Mouse (Mus musculus): ENCODE results near the gene Gm5936. TPM values are rescaled to one million over a fixed set of nuclear protein-coding genes. Genes with fewer than 3 reads are reported as not detected.
"Not testable (repeated sequence)": the region's sequence is repeated elsewhere in the genome, so short reads cannot be mapped to it uniquely, and the experiment has no call there.

Gm5936 gene
- not detected in 2 replicates for polyA plus RNA-seq (2015; fragmentation: Nextera tagmentation; extraction: Ambion mirVana)

GRCm38 (mm10) chrX:74836842-74837522 lies at the start of gene Gm5936:
Gene Gm5936 (plus strand): TSS chrX:74837196.
- WGBS: 54% methylated on average over 3 of the region's 5 CpGs
- not testable (repeated sequence) for H3K4me1 ChIP-seq; ATAC-seq (ENCODE audit: low FRiP score, low read depth); H3K9ac ChIP-seq; H3K9me3 ChIP-seq; H3K27ac ChIP-seq; H3K4me2 ChIP-seq (replicated peaks); H3K4me3 ChIP-seq; H3K36me3 ChIP-seq; H3K27me3 ChIP-seq

GRCm38 (mm10) chrX:74856104-74856503 lies 19.1 kb downstream of the Gm5936 start:
- H3K4me3 ChIP-seq; H3K27me3 ChIP-seq; H3K9me3 ChIP-seq; H3K4me1 ChIP-seq; ATAC-seq (ENCODE audit: low FRiP score, low read depth); H3K9ac ChIP-seq; H3K27ac ChIP-seq; H3K4me2 ChIP-seq (replicated peaks); H3K36me3 ChIP-seq: not testable (repeated sequence)
- WGBS: 87% methylated on average over 12 of the region's 12 CpGs

- ATAC-seq (ENCODE audit: low FRiP score, low read depth); H3K9ac ChIP-seq; H3K9me3 ChIP-seq; H3K4me3 ChIP-seq; H3K27me3 ChIP-seq; H3K4me2 ChIP-seq (replicated peaks); H3K4me1 ChIP-seq; H3K27ac ChIP-seq; H3K36me3 ChIP-seq: not testable (repeated sequence)
- 38% methylated on average over 4 of the region's 6 CpGs for WGBS
Observed at GRCm38 (mm10) chrX:74880123-74880522, 43.1 kb downstream of the Gm5936 start.

Other genes starting within 250 kb of the Gm5936 start
- gene Olfr1325, start 244.5 kb upstream of the Gm5936 start, polyA plus RNA-seq (2015; fragmentation: Nextera tagmentation; extraction: Ambion mirVana): not detected in 2 replicates
- 0.06 TPM in 1 of 2 replicates, not detected in the other for gene Gm5640, start 191.6 kb upstream of the Gm5936 start, polyA plus RNA-seq (2015; fragmentation: Nextera tagmentation; extraction: Ambion mirVana)
- 0.32 TPM in 1 of 2 replicates, not detected in the other for gene Gm6890, start 96.3 kb upstream of the Gm5936 start, polyA plus RNA-seq (2015; fragmentation: Nextera tagmentation; extraction: Ambion mirVana)
- 2.3 and 2.4 TPM in 2 replicates for gene Gab3, start 248.3 kb downstream of the Gm5936 start, polyA plus RNA-seq (2015; fragmentation: Nextera tagmentation; extraction: Ambion mirVana)